Mouse (Mus musculus) adrenal gland, postnatal 4 days (tissue): ENCODE measurements at regions not wholly inside any gene's neighbourhood (a gene's known extent, or its start where the extent isn't known, plus 50 kb on each side); places are given as distances from the start of the nearest gene placed in this dataset.

Experiments used
- DNase-seq, 2 experiments: peaks; one replicate each; pipeline ENCODE4 v3.0.0; 2021 to 2022; ENCODE audit warnings: low spot score in 2 of 2, mixed read lengths in 2 of 2

DNA sequence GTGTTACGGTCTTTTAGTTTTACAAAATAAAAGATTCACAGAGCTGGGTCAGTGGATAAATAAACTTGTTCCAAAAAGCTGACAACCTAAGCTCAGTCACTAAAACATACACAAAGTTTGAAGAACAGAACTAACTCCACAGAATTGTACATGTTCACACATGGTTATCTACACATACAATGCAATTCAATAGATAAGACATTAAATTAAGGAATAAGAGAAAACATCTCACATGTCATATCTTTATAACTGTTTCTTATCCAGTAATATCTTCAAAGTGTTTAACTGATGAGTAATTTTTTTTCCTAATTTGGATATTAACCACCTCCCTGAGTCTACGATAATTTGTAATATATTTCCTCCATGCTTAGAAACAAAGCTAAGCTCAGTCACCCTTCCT lies 625.5 kb downstream of the Kcnj2 start:
- no peak for DNase-seq

DNA sequence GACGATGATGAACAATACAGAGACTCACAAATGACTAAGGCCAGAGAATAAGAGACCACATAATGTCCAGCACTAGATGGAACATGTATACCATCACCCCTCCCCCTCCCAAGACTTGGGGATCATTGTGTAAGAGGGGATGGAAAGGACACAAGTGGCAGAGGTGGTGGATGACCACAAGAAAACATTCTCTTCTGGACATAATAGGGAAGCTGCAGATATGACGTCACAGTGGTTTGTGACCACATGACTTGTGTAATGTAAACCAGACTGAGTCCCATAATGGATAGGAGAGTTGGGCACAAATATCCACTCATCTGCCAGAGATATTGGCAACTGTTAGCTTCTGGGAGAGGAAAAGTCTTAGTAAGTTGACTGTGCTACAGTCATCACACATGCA lies 630.7 kb downstream of the Kcnj2 start:
- no peak for DNase-seq

DNA sequence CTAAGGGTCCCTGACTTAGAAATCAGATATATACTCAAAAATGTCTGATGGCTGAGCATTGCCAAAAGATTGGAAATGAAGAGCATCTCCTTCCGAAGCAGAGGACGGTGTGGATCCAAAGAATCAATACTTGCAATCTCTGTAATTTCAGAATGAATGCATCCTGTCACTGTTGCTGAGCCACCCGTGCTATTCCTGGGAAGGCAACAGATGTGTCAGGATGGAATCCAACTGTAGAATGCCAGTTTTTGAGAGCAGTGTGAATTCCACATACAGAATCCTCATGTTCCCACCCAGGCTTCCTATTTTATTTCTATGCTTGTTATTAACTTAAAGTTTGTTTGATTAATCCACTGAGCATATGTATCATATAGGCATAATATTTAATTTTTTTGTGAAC lies 633.9 kb downstream of the Kcnj2 start:
- no peak for DNase-seq

DNA sequence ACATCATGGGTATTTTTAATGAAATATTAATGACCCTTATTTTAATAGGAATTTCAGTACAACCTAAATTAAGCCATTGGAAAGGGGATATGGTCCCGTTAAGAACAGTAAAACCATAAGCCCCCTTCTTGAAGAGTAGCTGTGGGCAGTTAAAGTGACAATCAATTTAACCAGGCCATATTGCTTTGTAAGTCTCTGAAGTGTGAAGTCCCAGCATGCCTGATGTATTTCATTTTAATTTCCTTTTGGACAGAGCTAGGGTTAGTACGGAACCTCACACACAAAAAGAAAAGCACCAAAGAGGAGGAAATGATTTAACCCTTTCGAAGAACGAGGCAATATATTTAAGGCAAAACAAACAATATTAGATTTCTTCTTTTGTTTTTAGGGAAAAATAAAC lies 640.9 kb downstream of the Kcnj2 start:
- no peak for DNase-seq

DNA sequence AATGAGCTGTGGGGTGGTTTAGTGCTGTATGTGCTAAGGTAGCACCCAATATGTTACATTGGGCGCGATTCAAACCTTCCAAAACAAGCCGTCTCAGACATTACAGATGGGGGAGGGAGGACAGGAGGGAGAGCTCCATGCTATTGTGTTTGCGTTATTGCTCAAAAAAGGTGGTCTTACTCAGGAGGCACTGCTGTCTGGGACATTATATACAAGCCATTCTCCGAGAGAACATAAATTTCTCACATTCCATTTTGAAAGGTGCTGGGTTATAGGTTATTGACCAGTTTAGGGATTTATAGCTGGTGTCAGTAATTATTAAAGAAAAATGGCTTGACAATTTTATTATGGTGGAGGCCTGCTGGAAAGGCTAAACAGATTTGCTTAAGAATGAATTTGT lies 649.4 kb downstream of the Kcnj2 start:
- no peak for DNase-seq

DNA sequence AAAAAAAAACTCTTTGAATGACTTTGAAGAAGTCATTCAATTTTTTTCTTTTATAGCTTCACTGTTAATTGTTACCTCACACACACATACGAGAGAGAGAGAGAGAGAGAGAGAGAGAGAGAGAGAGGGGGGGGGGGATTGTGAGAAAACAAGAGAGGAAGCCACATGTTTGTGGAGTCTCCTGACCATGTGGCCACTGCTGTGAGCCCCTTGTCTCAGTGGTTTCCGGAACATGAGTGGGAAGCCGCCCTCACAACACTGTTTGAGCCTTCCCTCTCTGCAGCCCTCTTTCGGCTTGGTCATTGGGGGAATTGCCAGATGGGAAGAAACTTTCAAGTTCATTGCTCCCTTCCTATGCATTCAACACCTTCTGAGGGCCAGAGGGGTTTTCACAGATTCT lies 656.3 kb downstream of the Kcnj2 start:
- DNase-seq, result no peak

DNA sequence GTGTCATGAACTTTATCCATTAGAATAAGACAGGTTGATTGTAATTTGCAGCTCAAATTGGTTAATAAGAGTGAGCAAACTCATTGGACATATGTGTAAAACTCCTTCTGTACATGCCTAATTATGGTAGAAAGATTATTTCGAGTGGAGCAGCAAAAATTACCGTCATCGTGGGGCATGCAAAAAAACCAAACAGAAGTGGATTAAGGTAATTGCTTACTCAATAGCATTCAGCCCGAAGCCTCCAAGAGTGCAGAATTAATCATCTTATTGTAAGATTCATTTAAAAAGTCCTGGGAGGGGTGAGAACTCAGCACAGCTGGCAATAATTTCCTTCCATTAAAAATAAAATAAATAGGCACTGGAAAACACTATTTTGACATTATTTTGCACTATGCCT lies 662.2 kb downstream of the Kcnj2 start:
- no peak for DNase-seq

DNA sequence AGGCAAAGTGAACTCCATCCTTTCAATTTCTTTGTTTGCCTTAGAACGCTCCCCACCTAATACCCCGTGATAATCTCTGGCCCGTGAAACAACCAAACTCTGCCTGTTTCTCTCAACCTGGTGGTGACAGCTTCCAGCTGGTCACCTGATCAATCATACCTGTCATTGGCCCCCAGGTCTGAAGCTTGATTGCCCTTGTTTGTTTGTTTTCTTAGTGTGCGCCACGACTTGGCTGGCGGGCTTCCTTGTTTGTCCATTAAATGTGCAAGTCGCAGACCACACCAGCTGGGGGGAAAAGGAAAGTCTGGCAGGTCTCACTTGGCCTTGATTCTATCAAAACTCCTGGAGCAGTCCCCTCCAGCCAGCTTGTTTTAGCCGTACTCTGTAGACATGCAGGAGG lies 666.1 kb downstream of the Kcnj2 start:
- DNase-seq, result no peak

DNA sequence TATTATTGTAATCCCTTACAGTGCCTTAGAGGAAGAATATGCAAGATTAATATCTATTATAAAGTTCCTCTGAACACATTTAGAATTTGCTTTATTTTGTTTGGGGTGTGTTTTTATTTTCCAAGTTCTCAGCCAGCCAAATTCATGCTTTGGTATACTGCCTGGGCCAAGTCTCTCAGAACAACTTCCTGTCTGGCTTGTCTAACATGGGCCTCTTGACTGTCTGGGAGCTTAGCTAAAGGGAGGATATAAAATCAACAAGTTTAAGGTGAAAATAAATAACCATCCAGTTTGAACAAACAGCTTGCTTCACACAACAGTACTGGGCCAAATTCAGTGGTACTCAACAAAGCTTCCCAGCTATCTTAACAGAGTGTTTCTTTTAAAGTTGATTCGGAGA lies 669.5 kb downstream of the Kcnj2 start:
- no peak for DNase-seq

DNA sequence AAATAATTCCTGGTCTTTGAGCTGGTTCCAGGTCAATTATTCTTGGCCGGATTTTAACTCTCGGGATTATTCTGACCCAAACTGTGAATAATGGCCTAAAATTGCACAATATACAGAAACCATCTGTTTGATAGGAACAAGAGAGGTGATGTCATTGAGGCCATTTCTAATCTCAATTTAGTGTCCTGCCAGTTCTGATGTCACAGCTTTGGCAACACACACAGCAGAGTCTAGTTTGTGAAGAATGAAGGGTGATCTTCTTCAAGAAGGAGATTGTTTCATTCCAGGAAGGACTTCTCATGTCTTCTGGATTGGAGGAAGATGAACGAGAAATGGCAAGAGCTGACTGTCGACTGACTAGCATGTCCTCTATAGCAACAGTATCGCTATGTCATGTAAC lies 670.0 kb downstream of the Kcnj2 start:
- no peak for DNase-seq

DNA sequence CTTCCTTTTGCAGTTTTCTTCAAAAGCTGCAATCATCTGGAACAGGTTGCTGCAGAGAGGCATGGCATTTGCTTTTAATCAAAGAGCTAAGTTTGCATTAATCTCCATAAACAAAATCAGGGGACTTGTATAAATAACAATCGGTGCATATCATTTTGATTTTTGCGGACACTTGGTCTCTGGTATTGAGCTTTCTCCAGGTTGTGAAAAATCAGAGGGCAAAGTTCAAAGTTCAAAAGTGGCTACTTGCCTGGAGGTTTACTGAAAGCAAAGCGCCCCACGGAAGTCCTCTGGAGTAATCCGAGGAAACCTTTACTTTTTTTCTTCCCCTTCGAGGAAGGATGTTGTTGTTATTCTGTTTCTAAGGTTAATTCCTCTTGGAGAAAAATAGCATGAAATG lies 677.4 kb downstream of the Kcnj2 start:
- no peak for DNase-seq

DNA sequence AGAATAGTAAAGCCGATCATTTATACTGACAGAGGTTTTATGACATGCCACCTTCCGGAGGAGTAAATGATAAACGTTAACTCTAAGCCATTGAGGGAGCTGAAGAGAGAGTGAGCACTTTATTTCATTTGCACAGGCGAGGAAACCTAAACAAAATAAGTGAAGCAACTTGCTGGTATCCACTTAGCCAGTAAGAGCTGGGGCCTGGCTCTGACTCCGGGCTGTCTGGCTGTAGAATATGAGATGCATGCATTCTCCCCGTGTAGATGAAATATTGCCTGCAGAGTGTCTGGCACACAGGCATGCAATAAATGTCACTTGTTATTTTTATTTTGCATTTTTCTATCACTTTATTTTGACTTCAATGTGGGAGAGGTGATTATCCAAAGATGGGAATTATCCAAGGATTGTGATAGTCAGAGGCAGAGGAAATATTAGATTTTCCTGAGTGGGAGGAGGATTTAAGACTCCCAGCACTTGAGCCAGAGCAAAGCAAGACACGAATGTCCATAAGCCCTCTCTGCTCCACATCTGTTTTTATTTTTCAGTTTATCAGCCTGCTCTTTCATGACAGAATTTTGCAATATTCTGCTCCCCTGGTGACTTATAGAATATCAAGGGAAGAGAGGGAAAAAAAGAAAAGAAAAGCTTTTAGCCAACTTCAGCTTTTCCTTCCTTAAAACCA lies 681.4 kb downstream of the Kcnj2 start:
- DNase-seq, result no peak

DNA sequence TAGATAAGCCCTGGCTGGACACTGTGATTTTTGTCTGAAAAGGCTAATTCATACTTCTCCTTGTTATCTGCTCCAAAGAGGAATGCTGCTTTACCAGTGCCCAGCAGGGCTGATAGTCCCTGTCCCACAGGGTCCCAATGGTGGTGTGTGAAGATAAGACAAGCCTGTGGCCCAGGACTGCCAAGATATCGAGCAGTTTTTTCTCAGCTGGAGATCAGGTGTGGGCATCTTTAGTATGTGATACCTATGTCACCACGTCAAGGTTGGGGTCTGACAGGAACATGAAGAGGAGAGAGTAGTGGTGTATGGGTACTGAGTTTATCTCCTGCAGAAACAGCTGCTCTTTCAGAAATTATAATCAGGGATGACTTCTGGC lies 682.0 kb downstream of the Kcnj2 start:
- no peak for DNase-seq

DNA sequence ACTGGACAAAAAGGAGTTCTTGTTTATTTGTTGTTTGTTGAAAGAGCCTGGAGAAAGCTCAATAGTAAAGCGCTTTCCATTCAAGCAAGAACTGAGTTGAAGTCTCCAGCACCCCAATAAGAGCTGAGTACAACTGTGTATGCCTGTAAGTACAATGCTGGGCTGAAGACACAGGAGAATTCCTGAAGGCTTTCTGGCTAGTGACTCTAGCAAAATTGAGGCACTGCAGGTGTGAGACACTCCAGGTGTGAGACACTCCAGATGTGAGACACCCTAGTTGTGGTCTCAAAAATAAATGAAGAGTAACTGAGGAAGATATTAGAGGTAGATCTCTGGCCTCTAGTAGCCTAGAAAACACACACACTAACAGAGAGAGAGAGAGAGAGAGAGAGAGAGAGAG lies 682.5 kb downstream of the Kcnj2 start:
- no peak for DNase-seq

DNA sequence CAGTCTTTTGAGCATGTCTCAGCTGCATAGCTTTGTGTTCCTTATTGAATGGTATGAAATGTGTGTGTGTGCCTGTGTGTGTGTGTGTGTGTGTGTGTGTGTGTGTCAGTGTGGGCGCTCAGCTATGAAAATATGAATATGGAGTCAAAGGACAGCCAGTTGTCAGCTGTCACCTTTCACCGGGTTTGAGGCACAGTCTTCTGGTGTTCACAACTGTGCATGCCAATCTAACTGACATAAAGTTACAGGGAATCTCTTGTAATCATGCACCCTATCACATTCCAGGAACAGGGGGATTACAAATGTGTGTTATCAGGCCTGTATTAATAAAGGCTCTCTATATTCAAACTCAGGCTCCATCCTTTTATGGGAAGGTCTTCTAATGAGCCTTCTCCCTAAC lies 688.8 kb downstream of the Kcnj2 start:
- DNase-seq, result no peak

DNA sequence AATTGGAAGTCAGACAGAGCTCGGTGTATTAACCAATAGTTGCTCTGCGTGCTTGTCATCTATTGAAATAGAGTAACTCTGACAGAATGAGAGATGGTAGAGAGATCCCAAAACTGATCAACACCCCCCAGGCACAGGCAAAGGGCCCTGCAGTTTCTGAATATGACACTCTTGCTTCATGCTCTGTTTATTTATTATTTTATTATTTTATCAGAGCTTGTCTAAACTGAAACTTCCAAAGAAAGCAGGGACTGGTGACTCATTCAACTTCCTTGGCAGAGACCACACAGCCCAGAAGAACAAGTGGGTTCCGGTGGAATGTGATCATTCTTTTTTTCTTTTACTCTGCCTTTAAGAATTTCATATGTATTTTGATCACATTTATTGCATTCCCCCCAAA lies 697.1 kb downstream of the Kcnj2 start:
- DNase-seq, result no peak

DNA sequence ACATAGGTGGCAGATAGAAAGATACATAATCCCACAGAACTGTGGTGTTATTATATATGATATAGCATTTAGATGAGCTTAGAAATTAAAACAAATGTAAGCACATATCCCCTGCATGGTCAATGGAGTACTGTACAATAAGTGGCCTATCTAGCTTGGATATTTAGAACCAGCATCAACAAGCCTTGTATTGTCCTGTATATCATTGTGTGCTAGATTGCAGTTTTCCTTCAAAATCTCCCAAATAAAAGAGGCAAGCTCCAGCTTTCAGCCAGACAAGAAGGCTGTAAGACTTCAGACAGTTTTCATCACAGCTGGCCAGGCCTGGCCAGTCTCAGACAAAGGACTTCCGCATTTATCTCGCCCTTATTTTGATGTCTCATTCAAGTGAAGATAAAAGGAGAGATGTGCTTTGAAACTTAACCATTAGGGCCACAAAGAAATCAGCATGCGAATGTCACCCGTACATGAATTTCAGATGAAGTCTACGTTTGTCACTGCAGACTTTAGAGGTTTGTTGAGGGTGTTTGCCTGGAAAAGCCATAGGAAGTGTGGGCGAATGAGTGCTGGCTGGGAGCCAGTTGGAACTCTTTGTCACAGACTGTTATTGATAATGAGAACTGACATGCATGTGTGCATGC lies 700.5 kb downstream of the Kcnj2 start:
- DNase-seq, result no peak

DNA sequence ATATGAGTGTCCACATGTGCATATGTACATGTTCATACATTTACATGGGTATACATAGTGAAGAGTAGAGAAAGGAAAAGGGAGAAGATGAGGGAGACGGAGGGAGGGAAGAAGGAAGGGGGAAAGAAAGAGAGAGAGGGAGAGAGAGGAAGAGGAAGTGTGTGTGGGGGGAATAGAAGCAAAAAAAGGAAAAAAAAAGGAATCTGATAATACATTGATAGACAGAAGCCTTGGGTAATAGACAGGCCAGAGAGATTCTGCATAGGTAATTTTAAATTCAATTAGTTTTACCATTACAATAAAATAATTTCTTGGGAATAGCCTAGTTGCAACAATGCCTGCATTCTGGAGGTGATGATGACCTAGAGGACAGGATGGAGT lies 701.0 kb downstream of the Kcnj2 start:
- DNase-seq, result no peak

DNA sequence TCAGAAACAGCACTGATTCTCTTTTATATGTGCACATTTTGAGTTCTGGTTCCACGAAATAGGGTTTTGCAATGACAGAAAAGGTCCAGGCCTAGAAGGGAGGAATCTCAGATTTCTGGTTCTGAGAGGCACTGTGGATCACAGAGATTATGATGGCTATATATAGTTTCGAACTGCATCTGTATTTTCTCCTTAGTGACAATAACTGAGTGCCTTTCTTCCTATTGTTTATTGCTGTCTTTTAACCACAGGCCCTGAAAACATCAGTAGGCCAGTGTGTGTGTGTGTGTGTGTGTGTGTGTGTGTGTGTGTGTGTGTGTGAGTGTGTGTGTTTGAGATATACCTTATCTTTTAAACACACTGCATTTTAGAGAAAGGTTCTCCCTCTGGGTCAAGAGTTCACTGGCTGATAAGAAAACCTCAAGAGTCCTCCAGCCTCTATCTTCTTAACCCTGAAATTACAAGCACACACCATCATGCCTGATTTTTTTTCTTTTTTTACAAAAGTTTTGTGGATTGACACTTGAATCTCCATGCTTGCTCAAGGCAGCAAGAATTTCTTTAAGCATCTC lies 708.2 kb downstream of the Kcnj2 start:
- no peak for DNase-seq

DNA sequence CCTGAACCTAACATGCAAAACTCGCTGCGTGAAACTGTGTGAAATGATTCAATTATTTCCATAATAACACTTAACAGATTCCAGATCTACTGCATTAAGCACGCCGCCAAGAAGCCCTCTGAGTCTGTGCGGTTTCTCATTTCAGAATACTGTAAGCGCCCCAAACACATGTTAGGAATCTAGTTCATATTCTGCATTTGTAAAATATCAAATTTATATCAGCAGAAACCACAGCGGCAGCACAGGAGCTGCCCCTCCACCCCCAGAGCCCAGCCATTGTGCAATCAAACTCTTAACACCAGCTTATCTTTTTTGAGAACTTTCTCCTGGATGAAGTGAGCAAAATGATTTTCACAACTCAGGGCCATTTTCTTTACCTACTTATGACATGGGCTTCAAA lies 715.4 kb downstream of the Kcnj2 start:
- no peak for DNase-seq

DNA sequence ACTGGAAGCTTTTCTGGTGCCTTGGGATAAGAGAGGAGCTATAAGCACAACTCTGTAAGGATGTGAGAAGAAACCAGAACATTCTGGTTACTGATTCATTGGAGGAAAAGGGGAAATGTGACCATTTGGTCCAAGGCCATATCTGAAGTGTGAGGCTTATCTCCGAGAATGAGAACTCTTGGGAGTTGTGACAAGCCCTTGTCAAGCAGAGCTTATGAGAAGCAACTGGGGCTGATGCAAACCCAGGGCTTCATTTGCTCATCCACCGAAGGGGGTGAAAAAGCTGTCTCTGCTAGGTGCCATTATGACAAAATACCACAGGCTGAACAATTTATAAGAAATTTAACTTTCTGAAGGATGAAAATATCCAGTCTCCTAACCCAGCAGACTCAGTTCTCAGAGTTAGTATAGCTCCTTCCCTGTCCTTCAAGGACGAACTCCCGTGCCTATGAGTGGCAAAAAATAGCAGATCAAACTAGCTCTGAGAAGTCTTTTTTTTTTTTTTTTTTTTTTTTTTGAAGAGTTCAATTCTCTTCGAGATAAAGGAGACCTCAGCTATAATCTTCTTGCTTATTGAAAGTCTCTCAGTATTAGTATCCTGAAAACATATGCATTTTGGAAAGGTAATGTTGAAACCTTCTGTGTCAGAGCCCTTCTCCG lies 725.4 kb downstream of the Kcnj2 start:
- no peak for DNase-seq

DNA sequence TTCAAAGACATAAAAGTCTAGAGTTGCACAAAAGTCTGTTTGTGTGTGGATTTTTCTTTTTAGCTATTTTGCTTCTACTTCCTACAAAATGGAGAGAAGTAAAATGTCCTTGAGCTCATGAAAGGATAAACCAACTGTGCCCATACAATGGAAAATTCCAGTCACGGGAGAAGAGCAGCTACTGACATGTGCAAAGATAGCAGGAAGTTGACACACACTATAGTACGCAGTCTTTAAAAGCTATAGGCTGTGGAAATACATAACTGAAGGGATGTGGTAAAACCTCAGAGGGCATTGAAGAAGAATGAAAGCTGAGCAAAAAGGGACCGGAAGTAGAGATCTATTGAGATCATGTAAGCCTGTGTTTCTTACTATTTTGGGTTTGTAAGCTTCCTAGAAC lies 735.1 kb downstream of the Kcnj2 start:
- no peak for DNase-seq
